Mouse (Mus musculus) gastrocnemius, postnatal 25 days (tissue): ENCODE measurements around the gene Smarca4. TPM values are rescaled to one million over a fixed set of nuclear protein-coding genes. Genes with fewer than 3 reads are reported as not detected.
"Not testable (repeated sequence)": the region's sequence is repeated elsewhere in the genome, so short reads cannot be mapped to it uniquely, and the experiment has no call there.

Source experiments
- DNase-seq: peaks from one replicate; pipeline ENCODE4 v3.0.0; 2022
- total RNA-seq, 2 experiments: library from RNA; stranded (reverse); gene quantifications; 1 replicate in 1 of 2; 2 replicates in 1 of 2; pipeline ENCODE4 v1.2.3; 2021

Smarca4 gene
- total RNA-seq, 2 experiments from 2014 or later, result 39.3 to 39.6 TPM

DNA sequence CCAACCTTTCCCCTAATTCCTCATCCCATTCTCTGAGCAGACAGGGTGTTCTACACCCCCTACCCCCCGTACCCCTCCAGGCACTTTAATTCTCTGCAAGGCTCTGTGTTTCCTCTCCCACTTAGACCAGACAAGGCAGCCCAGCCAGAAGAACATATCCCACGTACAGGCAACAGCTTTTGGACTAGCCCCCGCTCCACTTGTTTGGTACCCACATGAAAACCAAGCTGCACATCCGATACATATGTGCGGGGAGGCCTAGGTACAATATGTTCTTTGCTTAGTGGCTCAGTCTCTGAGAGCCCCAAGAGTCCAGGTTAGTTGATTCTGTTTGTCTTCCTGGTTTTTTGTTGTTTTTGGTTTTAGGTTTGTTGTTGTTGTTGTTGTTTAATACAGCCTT lies 46.1 kb downstream of the Smarca4 start:
- DNase-seq, result no peak

DNA sequence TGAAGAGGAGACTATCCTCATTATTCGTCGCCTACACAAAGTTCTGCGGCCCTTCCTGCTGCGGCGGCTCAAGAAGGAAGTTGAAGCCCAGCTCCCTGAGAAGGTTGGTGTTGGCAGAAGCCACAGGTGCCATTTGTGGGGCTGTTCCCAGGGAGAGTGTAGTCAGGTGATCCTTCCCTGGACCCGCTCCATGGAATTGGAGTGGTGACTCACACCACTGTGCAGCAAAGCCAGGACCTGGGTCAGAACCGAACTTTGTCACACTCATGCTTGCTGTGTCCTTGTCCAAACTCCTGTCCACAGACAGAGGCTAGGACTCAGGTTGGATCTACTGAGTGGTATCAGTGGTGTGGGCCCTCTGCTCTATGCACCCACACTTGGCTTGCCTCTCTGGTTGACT lies 53.0 kb downstream of the Smarca4 start:
- DNase-seq, result no peak

DNA sequence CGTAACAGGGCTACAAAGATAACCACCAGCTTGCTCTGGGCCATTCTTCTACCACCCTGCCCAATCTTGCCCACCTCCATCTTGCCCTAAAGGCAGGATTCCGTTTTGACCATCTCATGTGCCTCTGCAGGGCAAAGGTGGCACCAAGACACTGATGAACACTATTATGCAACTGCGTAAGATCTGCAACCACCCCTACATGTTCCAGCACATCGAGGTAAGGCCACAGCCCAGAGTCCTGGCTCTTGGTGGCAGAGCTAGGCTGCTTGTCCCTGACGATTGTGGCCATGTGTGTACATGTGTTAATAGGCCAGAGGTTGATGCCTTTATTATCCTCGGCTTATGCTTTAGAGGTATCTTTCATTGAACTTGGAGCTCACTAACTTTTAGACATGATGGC lies 54.4 kb downstream of the Smarca4 start:
- DNase-seq, result no peak

DNA sequence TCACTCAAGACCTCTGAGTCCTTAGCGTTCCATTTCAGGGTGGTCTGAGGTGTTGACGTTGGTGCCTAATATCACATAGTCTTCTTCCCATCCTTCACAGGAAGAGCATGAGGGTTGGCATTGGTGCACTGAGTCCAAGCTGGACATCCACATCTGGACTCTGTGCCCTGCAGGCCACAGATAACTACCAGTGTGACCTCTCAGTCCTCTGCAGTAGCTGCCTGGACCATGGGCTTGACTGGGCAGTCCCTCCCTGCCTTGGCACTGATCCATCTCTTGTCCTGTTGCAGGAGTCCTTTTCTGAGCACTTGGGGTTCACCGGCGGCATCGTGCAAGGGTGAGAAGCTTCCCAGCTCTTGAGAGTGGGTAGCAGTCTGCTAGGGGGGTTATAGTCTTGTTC lies 55.8 kb downstream of the Smarca4 start:
- DNase-seq, result no peak

DNA sequence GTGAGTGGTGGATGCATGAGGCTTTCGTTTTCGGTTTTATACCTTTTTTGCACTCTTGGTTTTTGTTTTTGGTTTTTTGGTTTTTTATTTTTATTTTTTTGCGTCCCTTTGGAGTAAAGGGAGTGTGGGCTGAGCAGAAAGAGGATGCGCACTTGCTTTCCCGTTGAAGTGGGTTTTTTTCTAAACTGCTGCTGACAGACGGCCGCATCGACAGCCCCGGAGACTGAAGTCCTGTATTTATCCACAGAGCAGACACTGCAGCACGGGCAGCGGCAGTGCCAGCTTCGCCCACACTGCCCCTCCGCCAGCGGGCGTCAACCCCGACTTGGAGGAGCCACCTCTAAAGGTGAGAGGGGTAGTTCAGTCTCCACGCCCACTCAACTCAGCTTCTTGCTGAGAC lies 61.7 kb downstream of the Smarca4 start:
- DNase-seq, result no peak

DNA sequence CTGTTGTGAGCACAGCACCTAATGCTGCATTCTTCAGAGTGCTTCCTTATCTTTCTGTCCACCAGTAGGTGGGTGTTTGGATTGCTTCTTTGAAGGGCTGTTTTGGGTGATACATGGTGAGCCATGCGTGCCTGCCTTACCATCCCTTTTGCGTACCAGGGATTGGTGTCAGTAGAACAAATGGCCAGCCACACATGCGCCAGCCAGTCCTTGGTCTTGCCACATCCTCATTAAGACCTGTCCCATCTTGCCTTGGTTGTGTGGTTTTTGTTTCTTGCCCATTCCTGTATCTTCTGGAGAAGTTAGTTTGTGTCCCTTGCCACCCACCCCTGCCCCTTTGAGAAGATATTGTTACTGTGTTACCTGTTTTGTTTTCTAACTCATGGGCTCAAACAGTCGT lies 64.5 kb downstream of the Smarca4 start:
- DNase-seq, result no peak

DNA sequence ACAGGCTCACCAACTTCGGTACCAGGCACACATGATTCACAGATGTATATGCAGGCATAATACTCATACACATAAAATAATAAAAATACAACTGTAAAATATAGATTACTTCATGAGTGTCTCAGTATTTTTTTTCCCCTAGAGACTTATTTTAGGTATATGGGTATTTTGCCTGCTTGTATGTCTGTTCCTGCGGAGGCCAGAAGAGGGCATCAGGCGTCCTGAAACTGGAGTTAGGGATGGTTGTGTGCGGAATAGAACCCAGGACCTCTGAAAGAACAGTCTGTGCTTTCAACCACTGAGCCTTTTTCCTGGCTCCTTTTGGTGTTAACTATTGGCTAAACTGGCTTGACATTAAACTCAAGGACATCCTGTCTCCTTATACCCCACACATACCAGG lies 66.9 kb downstream of the Smarca4 start:
- no peak for DNase-seq

DNA sequence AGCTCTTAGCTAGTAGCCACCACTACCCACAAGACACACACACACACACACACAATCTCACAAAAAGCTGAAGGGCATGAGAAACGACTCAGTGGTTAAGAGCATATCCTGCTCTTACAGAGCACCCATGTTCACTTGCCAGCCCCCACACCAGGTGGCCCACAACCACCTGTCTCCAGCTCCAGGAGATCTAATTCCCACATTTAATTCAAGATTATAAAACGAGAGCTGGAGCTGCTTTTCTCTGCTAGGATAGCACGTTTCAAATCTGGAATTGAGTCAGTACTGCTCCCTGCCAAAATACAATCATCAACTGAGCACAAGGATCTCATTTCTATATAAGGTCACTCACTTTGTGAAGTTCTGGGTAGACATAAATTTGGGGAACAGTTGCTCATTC lies 67.9 kb downstream of the Smarca4 start:
- DNase-seq, result no peak

DNA sequence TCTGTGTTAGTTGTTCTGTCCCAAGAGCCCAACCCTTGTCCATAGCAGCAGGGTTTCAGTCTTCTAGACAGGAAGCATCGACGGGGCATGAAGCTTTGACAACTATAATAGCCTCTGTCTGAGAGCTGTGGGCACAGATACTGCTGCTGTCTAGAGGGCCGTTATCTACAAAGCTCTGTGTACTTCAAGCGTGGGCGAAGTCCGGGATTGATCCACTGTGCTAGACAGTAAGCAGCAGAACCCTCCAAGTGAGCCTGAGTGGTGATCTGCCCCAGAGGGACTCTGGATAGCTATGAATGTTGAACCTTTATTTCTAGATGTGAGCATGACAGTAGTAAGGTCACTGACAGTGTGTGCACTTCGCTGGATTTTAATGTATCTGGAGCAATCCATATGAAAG lies 72.6 kb downstream of the Smarca4 start:
- DNase-seq, result no peak

DNA sequence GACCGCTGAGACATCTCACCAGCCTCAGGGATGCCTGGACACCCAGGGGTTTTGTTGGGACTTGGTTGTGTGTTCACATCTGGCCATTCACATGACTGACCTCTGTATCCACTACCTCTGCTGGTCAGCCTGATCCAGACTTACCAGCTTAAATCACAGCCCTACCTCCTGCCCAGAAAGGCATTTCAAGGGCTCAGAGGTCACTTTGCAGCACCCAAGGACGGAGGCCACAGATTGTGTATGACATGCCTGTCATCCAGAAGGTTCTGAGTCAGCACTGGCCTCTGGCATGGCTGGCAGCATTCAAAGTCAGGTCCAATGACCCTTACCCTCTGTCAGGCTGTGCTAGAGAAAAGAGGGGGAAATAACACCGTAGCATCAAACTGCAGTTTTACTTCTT lies 74.1 kb downstream of the Smarca4 start:
- no peak for DNase-seq

DNA sequence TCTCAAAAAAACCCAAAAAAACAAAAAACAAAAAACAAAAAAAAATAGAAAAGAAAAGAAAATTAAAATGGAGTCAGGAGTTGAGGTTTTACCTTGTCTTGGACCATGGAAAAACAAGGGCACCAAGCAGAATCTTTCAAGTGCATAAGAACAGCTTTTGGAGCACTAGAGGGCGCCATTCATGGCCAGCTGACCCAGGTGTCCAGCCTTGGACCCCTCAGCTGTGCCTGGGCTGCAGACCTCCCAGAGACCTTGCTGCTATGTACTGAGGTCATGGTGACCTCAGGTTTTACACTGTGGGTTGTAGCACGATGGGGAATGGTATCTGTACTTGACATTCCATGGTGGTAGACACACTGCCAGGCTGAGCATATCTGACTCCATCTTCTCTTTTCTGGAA lies 75.9 kb downstream of the Smarca4 start:
- no peak for DNase-seq

DNA sequence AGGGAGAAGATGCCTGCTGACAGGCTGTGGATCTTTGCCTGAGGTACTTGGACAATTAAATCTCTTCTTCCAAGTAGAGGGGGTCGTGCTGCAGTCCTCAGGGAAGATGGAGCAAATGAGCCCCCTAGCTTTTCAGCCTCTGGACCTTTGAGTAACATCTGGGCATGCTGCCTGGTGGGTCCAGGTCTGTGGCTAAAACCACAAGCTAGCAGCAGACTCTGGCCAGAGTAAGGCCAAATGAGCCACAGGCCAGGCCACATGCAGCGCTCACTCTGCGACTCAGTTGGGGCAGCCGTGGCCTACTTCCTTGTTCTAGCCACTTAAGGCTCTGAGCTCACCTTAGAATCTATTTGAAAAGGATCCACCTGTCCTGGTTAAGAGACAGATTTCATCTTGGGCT lies 76.5 kb downstream of the Smarca4 start:
- no peak for DNase-seq

DNA sequence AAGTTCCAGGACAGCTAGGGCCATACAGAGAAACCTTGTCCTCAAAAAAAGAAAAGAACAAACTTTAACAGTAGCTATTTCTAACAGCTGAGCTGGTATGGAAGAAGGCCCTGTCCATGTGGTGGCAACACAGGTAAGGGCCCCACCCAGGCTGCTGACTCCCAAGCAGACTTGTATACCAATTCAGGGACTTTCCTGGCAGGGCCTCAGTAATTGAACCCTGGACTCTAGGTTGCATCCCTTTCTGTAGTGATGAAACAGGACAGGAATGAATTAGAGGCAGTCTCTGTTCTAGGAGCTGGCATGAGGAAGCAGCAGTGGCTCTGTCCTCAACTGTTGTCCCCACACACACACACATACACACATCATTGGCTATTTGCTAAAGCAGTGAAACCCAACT lies 78.1 kb downstream of the Smarca4 start:
- DNase-seq, result no peak

DNA sequence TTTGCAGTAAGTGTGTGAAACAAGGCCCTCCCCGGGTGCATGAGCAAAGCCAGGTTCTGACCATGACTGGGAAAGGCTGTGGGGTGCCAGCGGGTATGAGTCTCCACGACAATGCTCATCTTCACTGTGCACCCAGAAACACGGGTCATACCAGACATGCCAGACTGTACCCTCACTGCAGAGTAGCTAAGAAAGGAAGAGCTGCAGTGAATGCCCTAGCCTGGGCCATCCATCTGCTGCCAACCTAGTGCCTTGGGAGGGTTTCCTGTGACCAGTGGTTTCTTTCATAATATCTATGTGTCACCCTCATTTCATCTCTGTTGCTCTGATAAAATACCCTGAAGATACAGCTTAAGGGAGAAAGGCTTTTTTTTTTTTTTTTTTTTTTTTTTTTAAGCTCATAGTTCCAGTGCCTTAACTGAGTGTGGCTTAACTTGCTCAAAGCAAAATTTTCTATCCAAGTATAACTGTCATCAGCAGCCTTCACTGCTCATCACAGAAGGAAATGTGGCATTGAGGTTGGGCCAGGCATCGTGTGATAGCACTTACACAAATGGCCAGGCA lies 79.3 kb downstream of the Smarca4 start:
- no peak for DNase-seq

DNA sequence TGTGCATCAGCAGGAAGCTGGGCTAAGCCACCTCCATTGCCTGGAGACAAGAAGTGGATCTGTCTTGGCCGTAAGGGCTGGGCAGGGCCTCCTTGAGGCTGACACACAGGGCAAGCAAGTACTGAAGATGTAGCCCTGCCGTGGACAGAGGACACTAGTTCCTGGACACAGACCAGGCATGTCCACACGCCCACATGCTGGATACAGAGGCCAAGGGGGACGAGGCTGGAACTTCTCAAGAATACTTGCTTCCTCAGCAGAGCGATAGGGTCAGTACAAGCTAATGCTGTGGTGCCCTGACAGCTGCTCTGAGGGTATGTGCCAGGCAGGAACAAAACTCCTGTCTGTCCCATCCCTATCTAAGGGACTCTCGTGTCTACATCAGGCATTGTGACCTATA lies 81.2 kb downstream of the Smarca4 start:
- DNase-seq, result no peak

DNA sequence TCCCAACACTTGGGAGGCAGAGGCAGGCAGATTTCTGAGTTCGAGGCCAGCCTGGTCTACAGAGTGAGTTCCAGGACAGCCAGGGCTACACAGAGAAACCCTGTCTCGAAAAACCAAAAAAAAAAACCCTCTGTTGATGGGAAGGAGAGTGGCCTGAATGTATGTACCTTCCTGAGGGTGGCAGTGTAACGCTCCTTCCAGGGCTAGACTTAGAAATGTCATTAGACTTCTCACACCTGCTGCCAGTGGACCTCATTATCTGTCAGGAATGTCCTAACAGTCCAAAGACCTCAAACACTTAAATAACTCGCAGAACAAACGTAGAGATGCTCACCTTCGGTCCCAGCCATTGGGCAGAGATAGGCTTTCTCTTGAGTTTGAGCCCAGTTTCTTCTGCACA lies 83.3 kb downstream of the Smarca4 start:
- not testable (repeated sequence) for DNase-seq

DNA sequence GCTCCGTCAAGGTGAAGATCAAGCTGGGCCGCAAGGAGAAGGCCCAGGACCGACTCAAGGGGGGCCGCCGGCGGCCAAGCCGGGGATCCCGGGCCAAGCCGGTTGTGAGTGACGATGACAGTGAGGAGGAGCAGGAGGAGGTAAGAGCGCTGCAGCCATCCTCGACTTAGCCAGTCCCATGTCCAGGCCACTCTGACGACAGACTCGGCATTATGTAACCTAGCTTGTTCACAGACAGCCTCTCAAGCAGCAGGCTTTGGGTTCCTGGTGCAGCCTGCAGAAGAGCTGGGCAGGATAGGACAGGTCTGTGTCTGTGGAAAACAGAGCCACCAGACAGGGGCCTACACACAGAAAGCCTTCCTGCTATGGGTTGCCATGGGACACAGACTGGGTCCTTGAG lies 85.1 kb downstream of the Smarca4 start:
- DNase-seq, result no peak

DNA sequence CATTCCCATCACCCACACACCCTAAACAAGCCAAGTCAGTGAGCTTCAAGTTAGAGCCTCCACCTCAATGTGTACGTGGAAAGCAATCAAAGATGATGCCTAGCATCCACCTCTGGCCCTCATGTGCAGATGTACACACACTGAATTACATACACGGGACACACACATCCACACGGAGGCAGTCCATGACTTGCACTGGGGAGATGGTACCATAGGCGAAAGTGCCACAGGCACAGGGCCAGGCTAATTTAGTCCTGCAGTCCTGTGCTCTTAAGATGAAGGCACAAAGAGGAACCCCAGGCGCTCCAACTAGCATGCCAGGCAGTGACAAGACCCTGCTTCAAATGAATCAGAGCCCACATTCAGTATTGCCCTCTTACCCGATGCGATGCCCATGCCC lies 87.5 kb downstream of the Smarca4 start:
- no peak for DNase-seq

DNA sequence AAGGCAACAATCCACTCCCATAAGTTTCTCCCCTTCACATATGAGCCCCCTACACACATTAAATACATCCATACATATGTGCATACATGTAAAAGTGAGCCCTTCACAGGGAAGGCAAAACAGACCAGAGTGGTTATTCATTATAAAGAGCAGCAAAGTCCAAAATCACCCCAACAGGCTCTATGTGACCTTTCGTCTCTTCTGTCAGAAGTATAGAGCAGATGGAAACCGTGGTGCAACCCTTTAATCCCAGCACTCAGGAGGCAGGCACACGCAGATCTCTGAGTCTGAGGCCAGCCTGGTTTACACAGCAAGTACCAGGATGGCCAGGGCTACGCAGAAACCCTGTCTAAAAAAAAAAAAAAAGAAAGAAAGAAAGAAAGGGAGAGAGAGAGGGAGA lies 90.1 kb downstream of the Smarca4 start:
- no peak for DNase-seq

DNA sequence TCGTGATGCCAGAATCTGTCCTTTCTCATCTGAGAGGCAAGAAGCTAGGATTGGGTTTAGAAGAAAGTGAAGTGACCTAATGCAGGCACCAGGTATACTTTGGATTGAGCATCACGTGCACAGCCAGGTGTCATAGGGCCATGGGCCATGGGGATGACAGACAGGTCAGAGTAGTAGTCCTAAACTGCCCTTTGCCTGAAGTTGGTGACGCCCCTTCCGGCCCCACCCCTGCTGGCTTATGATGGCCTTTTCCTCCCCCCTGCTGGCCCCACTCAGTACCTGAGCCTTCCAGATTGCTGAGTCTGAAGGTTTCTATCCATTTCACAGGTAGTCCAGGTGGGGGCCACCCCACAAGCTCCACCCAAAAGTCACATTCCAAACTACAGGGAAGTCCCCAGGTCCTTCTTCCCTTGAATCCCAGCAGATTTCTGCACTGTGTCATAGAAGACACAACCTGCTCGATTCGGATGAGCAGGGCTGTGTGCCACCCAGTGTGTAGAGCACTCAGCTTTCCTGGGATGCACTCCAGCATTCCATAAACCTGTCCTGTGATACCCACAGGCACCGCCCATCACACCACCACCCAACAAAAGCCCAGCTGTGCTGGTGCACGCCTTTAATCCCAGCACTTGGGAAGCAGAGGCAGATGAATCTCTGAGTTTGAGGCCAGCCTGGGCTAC lies 90.8 kb downstream of the Smarca4 start:
- DNase-seq, result no peak

DNA sequence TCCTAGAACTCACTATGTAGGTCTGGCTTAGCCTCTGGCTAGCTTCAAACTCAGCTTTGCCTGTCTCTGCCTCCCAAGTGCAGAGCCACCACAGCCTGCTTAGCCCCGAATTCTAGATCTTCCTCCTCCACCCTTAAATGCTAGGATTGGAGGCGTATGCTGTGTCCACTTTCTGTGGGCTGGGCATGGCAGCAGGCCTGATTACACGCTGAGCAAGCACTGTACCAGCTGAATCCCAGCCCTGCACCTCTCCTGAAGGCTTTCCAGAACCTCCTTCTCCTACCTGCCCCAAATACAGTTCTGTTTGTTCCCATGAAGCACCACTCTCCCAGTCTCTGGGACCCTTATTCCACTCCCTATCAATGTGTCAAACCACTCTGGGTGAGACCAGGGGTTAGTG lies 93.4 kb downstream of the Smarca4 start:
- no peak for DNase-seq

DNA sequence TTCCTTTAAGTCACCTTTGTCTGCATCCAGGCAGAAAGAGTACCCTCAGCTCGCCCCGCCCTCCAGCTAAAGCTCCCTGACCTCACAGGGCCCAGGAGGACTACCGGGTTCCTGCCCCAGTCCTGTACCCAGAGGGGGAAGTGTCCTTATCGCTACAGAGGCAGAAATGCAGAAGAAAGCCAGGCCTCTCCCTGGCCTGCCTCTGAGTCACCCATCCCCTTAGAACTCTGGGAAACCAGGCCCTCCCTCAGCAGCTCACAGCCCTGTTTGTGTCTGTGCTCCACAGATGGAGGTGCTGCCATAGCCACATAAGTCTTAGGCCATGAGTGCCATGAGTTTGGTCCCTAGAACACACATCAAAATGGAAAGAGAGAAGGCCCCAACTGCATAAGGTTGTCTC lies 99.3 kb downstream of the Smarca4 start:
- DNase-seq, result no peak

DNA sequence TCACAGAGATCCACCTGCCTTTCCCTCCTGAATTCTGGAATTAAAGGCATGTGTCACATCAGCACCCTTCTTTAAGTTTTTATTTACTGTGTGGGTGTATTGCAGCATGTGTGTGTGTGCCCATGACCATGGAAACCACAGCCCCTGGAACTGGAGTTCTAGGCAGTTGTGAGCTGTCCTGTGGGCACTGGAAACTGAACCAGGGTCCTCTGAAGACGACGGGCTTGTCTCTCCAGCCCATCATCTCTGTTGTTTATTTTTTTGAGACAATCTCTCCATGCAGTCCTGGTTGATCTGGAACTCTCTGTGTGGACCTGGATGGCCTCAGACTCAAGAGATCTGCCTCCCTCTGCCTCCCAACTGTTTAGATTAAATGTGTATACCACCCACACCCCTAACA lies 101.0 kb downstream of the Smarca4 start:
- no peak for DNase-seq

DNA sequence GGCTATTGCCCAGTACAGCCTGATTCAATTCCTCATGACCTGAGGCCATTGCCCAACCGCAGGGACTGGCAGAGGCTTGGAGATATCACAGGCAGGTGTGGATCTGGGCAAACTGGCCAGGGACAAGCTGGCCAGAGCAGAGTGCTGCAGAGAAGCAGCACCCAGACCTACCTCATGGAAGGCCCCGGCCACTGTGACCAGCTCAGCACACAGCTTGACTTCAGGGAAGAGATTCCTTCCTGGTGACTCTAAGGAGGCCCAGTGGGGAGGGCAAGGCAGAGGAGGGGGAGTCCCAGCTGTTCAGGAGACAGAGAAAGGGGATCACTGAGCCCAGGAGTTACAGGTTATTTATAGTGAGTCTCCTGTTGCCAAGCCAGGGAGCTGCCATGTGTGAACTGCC lies 105.1 kb downstream of the Smarca4 start:
- peak; percentile 53 for DNase-seq
